Mouse (Mus musculus) liver, embryonic 14.5 days (tissue): ENCODE measurements around the gene Gjd3. TPM values are rescaled to one million over a fixed set of nuclear protein-coding genes. Genes with fewer than 3 reads are reported as not detected.

Source experiments
- ATAC-seq: fragments of 200-750 bp; cut with Nextera tagmentation; 2 replicates; pipeline ENCODE4 v1.8.0; 2017; ENCODE audit warnings: moderate number of reproducible peaks, mild to moderate bottlenecking, moderate library complexity; ENCODE audit not compliant: insufficient read depth
- DNase-seq, 3 experiments: peaks; one replicate each; pipeline ENCODE4 v3.0.0-alpha.2; 2012 to 2013; ENCODE audit warnings: low read depth in 3 of 3, low spot score in 3 of 3
- H3K27ac ChIP-seq: fragments of 300-500 bp; sonication (generic); 2 replicates; pipeline ENCODE4 v1.5.1; 2014; ENCODE audit warnings: moderate library complexity, mild to moderate bottlenecking, control low read depth, inconsistent platforms
- H3K27me3 ChIP-seq: fragments of 300-500 bp; sonication (generic); 2 replicates; pipeline ENCODE4 v1.6.1; 2014; ENCODE audit warnings: mild to moderate bottlenecking, low read length, moderate library complexity; ENCODE audit not compliant: control insufficient read depth, insufficient read depth
- H3K36me3 ChIP-seq: fragments of 300-500 bp; sonication (generic); replicated peaks from 2 replicates; pipeline ENCODE4 v1.6.1; 2014; ENCODE audit warnings: low read depth; ENCODE audit not compliant: control insufficient read depth, insufficient read depth
- H3K4me1 ChIP-seq, 2 experiments: fragments of 200-500 bp in 1 of 2; fragments of 300-500 bp in 1 of 2; sonication (generic) in 1 of 2; replicated peaks; 2 replicates each; pipeline ENCODE4 v1.6.1; 2012 to 2014; ENCODE audit warnings: antibody characterized with exemption in 1 of 2, inconsistent platforms in 1 of 2, low read length in 1 of 2; ENCODE audit not compliant: control insufficient read depth in 2 of 2, insufficient read depth in 2 of 2
- H3K4me2 ChIP-seq: fragments of 300-500 bp; sonication (generic); 2 replicates; pipeline ENCODE4 v1.6.1; 2014; ENCODE audit warnings: low read depth, mild to moderate bottlenecking, control low read depth, moderate library complexity
- H3K4me3 ChIP-seq, 2 experiments: fragments of 200-500 bp in 1 of 2; fragments of 300-500 bp in 1 of 2; sonication (generic) in 1 of 2; 2 replicates each; pipeline ENCODE4 v1.5.1; 2012 to 2014; ENCODE audit warnings: low read depth in 2 of 2, low read length in 2 of 2, mild to moderate bottlenecking in 2 of 2, control low read depth in 1 of 2, inconsistent platforms in 1 of 2, moderate library complexity in 1 of 2; ENCODE audit not compliant: insufficient read depth in 1 of 2
- H3K9ac ChIP-seq: fragments of 300-500 bp; sonication (generic); replicated peaks from 2 replicates; pipeline ENCODE4 v1.6.1; 2014; ENCODE audit warnings: mild to moderate bottlenecking, control low read depth, moderate library complexity
- H3K9me3 ChIP-seq: fragments of 300-500 bp; sonication (generic); 2 replicates; pipeline ENCODE4 v1.6.1; 2016; ENCODE audit warnings: low read length, mixed read lengths; ENCODE audit not compliant: control insufficient read depth
- CTCF ChIP-seq: IDR thresholded peaks from 2 replicates; pipeline ENCODE4 v1.5.1; 2016; ENCODE audit warnings: antibody characterized with exemption, low read depth, control low read depth
- EP300 ChIP-seq: IDR thresholded peaks from 2 replicates; pipeline ENCODE4 v1.6.1; 2016; ENCODE audit warnings: antibody characterized with exemption, low read depth
- WGBS: fragments of 180-500 bp; shearing (Covaris S2); extraction: QIAGEN DNeasy Blood & Tissue Kit; methylation state at CpG from one replicate; pipeline ENCODE4 v1.1.7; 2014; ENCODE audit not compliant: insufficient replicate concordance; 5-methylcytosine and 5-hydroxymethylcytosine counted together
- polyA plus RNA-seq, 2 experiments: library from polyadenylated mRNA; depleted of rRNA in 1 of 2; stranded (reverse) in 1 of 2; unstranded in 1 of 2; fragments of >200 nt; fragmentation: Nextera tagmentation in 1 of 2; extraction: Ambion mirVana in 1 of 2; gene quantifications; 2 replicates each; pipeline versions ENCODE4 v1.2.1 to v1.2.3; 2012 to 2014

The Gjd3 gene
- polyA plus RNA-seq, 2 experiments, result not detected

GRCm38 (mm10) chr11:98968079-98968478 is 14.7 kb downstream of the Gjd3 start:
- no peaks in the 10 kb centered on the region for H3K9me3 ChIP-seq
- ATAC-seq (no peak), DNase-seq (no peak)
- peaks cover 22% of the 10 kb centered on the region for H3K27me3 ChIP-seq
- TF ChIP-seq CTCF, result no peak
- no peak for TF ChIP-seq EP300
- peaks cover 2% of the 10 kb centered on the region; the same call in 1 of the 2 replicates for H3K36me3 ChIP-seq
- no peak overlapping the region for H3K27ac ChIP-seq
- 68% methylated on average over 16 of the region's 16 CpGs for WGBS
- no peak overlapping the region for H3K9ac ChIP-seq
- H3K4me1 ChIP-seq, result peaks cover 0 to 16% of the 10 kb centered on the region in 2 experiments; a peak in 3 of 4 replicates
- H3K4me3 ChIP-seq, result no peak overlapping the region
- H3K4me2 ChIP-seq, result no peak overlapping the region

- no peaks in the 10 kb centered on the region for H3K9me3 ChIP-seq
- peaks cover 2% of the 10 kb centered on the region; the same call in 1 of the 2 replicates for H3K36me3 ChIP-seq
- no peak overlapping the region for H3K9ac ChIP-seq
- H3K27ac ChIP-seq, result no peak overlapping the region
- no peak for DNase-seq
- H3K4me2 ChIP-seq, result no peak overlapping the region
- 23% methylated on average over 9 of the region's 9 CpGs for WGBS
- TF ChIP-seq CTCF, result peak; percentile 20; the same call in 1 of the 2 replicates
- TF ChIP-seq EP300, result no peak
- H3K27me3 ChIP-seq, result peaks cover 37% of the 10 kb centered on the region
- no peak for ATAC-seq
- no peak overlapping the region for H3K4me3 ChIP-seq
- H3K4me1 ChIP-seq, result peaks cover 0 to 22% of the 10 kb centered on the region in 2 experiments; a peak in 3 of 4 replicates
Measured at GRCm38 (mm10) chr11:98966499-98967141, 16.2 kb downstream of the Gjd3 start.

GRCm38 (mm10) chr11:98965416-98966077 is 17.3 kb downstream of the Gjd3 start:
- Histone ChIP-seq H3K36me3 (peaks cover 2% of the 10 kb centered on the region; the same call in 1 of the 2 replicates), H3K27me3 (peaks cover 48% of the 10 kb centered on the region), H3K9me3 (no peaks in the 10 kb centered on the region), H3K4me2 (no peak overlapping the region), H3K4me1 (peaks cover 0 to 22% of the 10 kb centered on the region in 2 experiments; a peak in 3 of 4 replicates), H3K27ac (no peak overlapping the region), H3K9ac (no peak overlapping the region), H3K4me3 (no peak overlapping the region)
- 24% methylated on average over 11 of the region's 11 CpGs for WGBS
- TF ChIP-seq EP300, result no peak
- no peak for ATAC-seq
- no peak for DNase-seq

GRCm38 (mm10) chr11:98964616-98965415 is 18.0 kb downstream of the Gjd3 start:
- peaks cover 3 to 22% of the 10 kb centered on the region in 2 experiments; a peak in 3 of 4 replicates for H3K4me1 ChIP-seq
- no peak for ATAC-seq
- no peak overlapping the region for H3K9ac ChIP-seq
- H3K36me3 ChIP-seq, result no peaks in the 10 kb centered on the region
- H3K27me3 ChIP-seq, result peaks cover 55% of the 10 kb centered on the region
- 40% methylated on average over 15 of the region's 15 CpGs for WGBS
- H3K4me2 ChIP-seq, result peak overlapping the region; percentile 89
- no peak for DNase-seq
- H3K27ac ChIP-seq, result no peak overlapping the region
- H3K9me3 ChIP-seq, result no peaks in the 10 kb centered on the region
- no peak overlapping the region for H3K4me3 ChIP-seq
- TF ChIP-seq EP300 (no peak), CTCF (no peak)
